Mouse (Mus musculus) lung, postnatal 36 days (tissue): ENCODE data around the gene Myb.

Experiments
- DNase-seq: peaks from one replicate; pipeline ENCODE4 v3.0.0; 2022; ENCODE audit warnings: mixed read lengths

Myb gene

DNA sequence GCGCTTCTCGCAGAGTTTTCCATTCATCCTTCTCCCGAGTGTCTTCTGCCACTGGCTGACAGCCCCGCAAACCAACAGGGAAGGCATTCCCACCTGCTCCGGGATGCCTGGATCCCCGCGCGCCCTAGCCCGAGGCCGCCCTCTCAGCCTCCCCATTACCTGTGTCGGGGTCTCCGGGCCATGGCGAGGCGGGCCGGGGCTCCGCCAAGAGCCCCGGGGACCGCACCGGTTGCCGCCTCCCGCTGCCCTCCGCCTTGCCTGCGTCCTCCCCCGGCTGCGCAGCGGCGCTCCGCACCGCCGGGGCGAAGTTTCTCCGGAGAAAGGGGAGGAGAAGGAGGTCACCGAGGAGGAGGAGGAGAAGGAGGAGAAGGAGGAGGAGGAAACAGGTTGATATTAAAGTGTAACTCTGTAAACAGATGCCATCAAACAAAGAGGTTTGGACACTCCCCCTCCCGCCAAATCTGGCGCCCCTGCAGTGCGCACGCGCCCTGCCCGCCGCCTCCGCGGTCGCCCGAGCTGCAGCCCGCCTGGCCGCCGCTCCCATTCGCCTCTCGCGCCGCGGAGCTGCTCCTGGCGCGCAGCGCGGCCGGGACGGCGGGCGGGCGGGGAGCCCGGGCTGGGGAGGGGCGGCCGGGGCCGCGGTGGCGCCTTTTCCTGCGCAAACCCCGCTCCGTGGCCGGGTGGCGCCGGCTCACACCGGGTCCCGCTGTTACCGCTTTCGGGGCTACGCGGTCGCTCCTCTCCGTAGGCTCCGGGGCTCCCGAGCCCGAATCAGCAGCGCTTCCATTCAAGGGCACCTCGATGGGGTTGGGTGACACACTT, at the start of gene Myb:
Gene Myb, minus strand, starts transcription at position 448 of the 822 bp plus-strand sequence.
- peak; percentile 53 for DNase-seq

DNA sequence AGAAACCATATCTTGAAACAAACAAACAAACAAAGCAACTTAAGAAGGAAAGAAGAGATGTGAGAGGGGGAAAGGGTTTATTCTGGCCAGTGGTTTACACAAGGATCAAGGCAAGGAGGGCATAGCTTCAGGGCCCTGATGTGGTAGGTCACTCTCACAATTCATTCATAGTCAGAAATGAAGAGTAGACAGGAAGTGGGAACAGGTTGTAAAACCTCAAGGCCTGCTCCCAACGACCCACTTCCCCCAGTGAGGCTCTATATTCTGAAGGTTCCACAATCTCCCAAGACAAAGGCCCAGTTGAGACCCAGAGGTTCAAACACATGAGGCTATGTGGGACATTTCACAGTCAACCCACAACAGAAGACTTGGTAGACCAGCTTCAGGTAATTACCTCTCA, 46.6 kb upstream of the Myb start:
- DNase-seq: no peak

DNA sequence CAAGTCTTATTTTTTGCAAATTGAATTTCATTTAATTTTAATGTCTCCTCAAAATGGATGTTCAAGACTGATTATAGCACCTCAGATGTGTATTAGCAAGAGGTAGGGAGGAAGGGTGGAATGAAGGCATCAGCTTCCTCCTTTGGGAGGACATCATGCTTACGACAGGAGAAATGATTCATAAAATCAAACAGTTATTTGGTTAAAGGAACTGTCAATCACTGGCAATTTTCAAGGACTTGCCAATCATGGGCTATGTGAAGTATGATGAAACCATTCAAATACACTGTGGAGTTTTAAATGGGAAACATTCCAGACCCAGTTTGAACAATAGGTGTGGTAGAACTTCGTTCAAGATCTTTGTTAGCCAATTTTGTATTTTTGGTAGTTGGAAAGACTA, 45.4 kb upstream of the Myb start:
- no peak for DNase-seq

DNA sequence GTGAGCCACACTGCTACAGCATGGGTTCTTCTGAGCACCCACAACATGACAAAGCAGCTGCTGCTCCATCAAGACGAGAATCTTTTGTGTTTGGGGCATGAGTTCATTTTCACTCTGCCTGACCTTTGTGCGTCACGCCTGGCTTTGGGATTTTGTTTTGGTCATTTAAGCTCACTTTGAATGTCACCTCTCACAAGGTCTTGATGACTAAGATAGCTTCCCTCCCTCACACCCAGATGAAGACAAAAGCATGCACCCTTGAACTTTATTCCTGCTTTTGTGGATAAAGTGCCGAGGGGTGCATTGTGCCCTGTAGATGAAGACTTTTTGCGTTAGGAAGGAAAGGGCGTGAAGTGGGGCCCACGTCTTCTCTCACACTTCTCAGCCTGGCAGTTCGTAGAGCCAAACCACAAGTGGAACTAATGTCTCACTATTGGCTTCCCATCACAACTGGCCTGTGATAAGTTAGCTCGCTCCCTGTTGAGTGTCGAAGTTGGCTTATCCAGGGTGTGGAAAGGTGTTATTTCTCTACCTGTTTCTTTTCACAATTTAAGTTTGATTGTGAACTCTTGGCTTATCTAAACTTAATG, 43.8 kb upstream of the Myb start:
- no peak for DNase-seq

DNA sequence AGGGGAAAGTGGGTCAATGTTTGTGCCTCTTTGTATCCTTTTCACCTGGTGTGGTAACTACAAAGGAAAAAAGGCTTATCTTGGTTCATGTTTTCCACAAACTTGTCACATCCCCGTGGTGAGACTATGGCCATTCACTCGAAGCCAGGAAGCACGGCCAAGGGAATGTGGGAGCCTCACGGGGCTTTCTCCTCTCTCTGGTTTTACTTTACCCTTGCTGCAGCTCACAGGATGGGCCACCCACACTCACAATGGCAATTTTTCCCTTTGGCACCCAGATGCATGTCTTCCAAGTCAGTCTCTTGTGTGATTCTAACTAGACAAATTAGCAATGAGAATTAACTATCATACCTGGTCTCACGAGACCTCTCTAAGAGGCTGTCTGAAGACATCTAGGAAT, 43.1 kb upstream of the Myb start:
- DNase-seq: no peak

DNA sequence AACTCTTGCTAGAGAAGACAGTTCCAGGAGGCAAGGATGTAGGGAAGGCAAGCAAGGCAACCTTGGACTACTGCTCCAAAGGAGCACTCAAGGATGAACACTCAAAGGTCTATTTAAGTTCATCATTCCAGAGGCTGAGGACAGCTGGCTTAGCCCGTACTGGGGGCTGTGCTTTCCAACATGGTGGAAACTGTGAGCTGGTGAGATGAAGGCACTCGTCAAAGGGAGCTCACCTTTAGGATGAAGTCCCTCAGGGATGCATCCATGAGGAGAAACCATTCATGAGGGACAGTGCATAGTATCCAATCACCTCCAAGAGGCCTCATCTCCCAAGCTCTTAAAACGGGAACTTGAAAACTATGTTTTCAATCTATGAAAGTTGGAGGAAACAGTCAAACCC, 42.7 kb upstream of the Myb start:
- DNase-seq: no peak

DNA sequence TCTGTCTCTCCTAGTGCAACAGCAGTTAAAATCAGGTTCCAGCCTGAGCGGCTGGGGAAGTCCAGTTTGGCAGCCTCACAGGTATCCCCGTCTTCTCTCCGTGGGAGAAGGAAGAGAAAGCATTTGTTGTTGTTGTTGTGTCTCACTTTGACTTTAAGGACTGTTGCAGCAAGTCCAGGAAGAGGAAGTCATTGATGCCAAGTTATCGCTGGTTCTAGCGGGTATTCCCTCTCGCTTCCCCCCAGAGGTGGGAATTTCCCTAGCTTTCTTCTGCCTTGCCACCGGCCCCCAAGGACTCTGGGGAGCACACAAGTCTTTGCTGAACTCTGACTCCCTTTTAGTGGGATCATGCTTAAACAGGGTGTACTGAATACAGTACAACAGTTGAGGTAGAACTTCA, 40.0 kb upstream of the Myb start:
- DNase-seq: no peak

DNA sequence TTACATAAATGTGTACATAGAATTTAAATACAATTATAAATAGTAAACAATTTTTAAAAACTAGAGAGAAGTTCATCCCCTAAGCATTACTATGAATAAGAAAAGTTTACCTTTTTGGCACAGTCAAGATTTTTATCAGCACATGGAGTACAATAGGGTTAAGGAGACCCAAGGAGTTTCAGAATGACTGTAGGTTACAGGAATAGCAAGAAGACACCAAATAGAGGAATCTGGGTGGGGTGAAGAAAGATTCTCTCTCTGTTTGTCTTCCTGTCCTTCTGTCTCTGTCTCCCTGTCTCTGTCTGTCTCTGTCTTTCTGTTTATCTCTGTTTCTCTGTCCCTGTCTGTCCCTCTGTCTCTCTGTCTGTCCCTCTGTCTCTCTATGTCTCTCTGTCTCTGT, 39.5 kb upstream of the Myb start:
- DNase-seq: no peak

DNA sequence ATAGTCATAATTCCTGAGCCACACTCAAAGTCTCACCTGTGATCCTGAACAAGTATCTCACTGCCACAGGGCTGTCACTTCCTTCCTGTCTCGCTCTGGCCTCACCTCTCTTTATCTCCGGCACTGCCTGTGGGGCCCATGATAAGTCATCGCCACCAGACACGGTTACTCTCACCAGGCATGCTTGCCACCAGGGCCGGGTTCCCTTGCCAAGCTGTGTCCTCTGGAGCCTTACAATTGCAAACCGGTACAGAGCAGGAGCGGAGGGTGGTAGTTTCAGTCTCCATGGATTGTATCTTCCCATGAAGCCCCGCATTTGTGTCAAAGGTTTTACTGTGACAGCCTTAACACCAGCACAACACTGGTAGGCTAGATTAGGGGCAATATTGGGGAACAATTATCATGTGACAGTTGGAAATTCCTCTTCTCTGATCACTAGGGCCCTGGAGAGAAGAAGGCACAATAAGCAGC, 35.9 kb upstream of the Myb start:
- no peak for DNase-seq

DNA sequence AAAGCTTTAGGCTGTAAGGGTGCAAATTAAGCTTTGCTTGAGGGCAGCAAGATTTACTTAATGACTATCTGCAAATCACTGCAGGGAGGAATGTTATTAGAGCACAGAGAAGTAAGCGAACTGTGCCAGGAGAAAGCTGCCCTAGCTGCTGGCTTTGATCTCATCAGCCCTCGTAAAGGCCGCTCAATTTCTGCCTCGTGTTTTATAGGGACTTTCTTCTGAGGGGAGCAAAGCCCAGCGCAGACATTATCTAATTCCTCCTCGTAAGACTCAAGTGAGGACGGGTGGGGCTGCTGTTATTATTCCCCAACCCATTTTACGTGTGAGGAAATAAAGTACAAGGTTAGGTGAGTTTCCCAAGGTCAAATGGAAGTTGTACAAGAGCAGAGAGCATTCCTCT, 34.8 kb upstream of the Myb start:
- DNase-seq: no peak

DNA sequence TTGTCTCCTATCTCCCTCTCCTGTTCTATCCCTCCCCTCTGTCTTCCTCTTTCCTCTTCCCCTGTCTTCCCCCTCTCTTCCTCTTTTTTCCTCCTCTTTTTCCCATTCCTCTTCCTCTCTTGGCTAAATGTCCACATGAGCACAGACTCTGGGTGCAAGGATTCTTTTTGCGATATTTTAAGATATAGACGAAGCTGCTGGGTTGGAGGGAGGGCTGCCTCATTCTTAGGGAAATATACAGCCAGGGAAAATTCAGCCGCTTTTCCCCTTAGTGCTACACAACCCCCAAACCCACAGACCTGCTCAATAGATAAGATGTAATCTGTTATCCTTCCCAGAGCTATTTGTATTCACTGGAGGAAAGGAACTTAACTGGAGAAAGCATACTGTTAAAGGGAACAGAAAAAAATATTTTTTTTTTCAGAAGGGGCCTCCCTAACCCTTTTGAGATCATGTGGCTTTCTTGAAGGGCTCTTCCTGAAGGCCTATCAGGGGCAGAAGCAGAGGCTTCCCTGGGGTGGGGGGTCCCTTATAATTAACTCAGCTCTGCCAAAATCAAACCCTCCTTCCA, 33.2 kb upstream of the Myb start:
- no peak for DNase-seq

DNA sequence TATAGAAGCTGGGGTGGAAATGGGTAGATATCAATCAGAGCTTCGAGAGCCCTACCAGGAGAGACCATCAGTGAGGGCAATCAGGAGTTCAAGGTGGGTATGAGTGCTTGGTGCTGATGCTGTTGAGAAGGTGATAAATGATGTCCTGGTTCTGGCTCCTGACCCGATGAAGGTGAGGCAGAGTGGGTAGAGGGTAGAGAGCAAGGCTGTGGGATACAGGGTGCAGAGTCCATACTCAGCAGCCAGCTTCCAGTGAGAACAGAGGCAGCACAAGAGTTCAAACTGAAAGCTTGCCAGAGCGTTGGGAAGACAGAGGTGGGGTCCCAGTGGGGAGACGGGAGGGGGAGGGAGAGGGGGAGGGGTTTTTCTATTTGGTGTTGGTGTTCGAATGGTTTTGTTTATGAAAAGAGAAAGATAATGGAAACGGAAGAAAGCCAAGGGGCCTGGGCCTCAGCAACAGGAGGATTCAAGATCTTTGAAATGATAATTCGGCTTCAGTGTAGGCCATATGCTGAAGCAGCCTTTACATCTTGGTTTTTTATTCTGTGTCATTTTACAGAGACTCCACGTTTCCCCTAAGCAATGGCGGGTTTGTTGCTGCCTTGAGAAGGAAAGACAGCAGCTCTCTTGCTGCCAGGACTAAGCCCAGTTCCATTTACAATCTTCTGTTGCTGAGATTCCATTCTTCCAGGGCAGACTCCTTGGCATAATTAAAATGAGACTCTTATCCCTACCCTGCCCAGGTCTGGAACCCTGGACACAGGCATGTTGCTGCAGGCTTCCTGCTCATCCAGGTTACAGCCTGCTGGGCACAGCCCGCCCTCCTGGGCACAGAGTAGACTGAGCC, 32.5 kb upstream of the Myb start:
- DNase-seq: no peak

DNA sequence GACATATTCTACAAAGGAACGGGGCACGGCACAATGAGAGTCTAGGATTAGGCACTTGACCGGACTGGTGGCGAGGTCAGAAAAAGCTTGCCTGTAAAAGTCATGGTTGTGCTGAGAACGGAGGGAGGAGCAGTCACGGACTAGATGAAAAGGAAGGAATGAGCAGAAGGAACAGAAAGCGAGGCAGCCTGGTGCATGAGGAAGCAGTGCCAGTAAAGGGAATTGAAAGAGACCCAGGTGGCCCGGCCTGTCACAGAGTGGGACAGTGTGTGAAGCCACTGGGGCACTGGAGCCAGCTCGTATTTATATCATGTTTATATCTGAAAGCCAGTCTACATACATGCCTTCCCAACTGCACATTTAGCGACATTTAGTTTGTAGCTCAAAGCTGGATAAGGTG, 31.7 kb upstream of the Myb start:
- no peak for DNase-seq

DNA sequence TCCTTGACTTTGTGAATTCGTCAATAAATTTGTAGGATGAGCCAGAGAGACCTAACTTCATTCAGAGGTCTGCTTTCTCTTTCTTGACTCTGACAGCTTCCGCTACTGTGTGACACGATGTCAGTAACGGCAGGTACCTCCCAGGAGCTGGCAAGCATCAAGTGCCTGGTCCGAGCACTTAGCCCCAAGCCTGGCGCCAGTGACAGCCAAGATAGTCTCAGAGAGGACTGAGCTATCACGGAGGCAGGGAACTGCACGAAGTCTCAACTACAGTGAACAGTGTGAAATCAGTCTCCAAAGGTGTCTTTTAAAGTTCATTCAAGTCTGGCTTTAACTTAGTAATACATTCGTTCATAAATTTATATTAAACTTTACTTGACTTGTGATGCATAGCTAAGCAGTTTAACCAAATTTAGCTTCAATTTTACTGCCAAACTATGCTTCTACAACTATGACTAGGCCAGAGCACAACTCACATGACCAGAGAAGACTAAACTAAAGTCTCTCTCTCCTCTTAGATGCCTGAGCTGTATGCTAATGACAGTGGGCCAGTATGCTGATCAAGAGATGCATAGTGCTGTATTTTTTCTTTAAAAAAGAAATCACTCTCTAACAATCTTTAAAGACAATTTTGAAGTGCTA, 29.1 kb upstream of the Myb start:
- DNase-seq: no peak

DNA sequence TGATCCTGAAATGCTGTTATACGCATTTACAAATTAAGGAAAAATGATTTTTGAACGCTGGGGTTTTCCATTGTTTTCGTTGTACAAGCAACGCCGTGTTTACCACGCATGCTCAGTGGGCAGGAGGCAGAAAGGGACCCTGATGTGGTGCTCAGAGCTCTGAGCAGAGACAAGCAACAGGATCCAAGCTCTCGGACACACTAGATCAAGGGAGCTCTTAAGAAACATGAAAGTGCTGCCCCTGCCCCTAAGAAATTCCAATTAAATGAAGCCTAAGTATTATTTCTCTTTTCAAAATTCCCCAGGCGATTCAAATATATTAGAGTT, 28.5 kb upstream of the Myb start:
- no peak for DNase-seq

DNA sequence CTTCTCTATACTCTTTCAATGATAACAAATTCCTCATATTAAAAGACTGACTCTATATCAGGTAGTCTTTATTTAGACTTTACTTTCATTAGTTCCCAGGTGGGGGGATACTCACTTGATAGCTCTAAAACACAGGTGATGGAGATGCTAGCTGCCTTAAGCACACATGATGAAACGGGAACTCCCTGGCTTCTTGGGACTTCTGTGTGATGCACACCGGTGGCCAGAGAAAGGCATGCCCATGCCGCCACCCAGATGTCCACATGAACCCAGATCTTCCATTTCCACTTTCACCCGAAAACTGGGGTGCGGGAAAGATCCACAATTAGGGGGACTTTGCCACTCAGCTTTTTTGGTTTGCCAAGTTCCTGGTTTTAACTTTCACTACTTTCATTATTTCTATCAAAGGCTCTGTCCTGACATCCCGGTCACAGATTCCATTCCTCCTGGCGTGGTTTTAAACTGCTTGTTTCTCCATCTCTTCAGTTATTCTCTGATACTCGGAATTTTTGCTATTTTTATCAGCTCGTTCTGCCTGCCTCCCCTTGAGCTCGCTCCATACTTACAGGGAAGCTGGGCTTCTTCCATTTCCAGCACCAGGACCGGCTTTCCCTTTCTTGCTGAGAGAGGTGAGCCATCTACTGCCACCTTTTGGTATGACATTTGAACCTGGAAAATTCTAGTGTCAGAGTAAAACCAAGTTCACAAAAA, 27.9 kb upstream of the Myb start:
- DNase-seq: peak; percentile 72

DNA sequence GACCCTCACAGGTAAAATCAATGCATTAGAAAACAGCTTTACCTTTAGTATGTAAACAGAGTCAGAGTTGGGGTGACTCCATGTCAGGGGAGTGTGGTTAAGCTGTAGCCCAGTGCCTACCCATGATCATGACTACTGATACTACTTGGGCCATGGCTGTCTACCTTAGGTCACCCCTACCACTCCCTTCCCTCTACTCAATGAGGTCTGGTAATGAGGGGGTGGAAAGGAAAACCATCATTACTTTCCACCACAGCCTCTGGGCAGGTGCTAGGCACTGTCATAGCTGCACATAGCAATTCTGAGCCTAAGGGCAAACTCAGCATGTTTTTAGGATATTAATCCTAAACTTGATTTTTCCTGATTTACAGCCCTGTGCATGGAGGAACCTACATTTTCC, 27.1 kb upstream of the Myb start:
- no peak for DNase-seq

DNA sequence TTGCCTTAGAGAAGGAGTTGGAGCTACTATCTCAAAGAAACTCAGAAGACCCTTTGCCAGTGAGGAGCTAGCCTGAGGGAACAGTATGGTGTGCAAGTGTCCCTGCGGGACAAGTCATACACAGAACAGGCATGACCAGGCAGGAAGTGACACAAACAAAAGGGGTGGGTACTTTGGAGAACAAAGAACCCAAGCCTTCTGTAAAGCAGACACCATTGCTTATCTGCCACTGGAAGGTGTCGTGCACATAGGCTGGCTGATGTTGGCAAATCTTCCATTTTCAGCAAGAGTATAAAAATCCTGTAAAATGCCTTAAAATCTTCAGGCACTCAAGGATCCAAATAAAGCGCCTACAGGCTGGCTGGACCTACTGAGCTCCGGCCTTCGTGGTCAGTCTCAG, 25.9 kb upstream of the Myb start:
- no peak for DNase-seq

DNA sequence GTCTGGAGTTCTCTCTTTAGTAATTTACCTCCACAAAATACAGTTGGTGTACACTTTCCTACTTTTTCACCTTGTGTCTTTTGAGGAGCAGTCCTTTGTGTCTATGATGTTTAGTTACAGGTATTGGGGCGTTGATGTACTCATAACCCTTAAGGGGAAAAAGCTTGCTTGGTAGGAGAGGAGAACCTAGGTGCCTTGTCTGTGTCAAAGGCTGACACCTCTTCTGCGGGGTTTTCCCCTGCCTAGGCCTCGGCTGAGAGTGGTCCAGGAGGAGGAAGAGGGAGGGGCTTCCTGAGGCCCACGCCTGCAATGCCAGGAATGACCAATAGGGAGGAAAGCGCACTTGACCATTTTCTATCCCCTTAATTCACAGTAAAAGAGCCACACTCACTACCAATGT, 17.9 kb upstream of the Myb start:
- no peak for DNase-seq

DNA sequence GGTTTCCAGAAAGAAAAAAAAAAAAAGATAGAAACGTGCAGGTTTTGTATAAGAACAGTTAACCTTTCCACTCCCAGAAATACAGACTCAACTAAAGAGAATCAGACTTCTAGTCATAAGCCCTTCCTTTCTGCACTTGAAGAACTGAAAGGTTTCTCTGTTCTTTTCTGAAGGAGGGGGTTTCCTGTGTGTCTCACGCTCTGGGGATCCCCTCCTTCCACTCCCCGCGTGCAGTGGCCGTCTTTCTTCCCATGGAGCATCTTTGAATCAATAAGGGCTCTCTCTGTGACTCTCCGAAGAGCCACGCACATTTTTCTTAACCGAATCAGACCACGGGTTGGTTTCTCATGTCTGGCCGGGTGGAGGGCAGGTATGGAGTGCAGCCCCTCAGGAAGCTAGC, 17.5 kb upstream of the Myb start:
- no peak for DNase-seq

DNA sequence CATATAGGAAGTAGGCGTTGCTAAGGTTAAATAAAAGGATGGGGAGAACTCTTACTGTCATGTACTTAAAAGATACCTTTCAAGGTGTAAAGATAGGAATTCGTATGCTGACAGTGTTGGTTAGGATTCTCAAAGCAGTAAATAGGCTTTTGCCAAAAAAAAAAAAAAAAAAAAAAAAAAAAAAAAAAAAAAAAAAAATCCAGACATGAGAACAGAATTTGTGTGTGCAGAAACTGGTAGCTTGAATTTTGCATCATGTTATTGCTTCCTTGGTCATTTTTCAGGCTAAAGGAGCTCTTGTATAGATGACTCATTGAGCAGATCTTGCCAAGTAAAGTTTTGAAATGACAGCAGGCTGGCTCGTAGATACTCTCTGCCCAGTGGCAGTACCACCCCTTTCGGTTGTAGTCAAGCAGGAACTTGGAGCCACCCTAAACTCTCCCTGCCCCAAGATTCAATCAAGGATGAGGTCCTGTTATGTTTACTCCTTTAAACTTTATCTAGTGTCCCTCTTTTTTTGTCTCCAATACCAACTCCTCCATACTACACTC, 11.9 kb upstream of the Myb start:
- no peak for DNase-seq

DNA sequence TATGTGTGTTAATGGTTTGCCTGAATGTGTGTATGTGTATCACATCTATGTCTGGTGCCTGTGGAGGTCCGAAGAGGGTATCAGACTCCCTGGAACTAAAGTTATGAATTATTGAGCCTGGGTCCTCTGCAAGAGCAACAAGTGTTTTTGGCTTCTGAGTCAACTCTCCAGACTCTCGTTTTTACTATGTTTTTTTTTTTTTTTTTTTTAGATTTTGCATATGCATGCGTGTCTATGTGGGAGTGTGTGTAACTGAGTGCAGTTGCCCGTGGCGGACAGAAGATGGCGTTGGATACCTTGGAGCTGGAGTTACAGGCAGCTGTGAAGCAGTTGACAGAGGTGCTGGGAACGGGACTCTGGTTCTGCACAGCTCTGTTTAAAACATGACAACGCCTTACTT, 7.7 kb upstream of the Myb start:
- DNase-seq: no peak
